Mouse (Mus musculus): Measurements from ENCODE around the gene Vmn2r70.

Vmn2r70 gene

DNA sequence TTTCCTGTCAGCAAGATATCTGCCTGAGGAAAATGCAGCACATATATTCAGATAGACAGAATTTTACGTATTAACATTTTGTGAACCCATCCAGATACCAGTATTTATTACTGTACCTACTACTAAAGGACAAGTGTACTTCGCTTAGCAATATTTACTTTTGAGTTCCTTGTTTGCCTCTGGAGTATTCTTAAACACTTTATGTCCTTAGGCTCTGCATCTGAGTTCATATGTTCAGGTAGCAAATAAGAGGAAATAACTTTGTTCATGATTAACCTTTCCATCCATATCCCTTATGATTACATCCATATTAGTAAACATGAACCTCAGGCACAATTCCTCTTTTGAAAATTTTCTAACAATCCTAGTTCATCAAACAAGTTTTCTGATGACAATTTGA lies at the start of gene Vmn2r70:
Vmn2r70 (minus strand) TSS at position 101 of the 400 bp plus-strand sequence.
- DNase-seq (ENCODE audit: low spot score in 2 of 2): no peak

DNA sequence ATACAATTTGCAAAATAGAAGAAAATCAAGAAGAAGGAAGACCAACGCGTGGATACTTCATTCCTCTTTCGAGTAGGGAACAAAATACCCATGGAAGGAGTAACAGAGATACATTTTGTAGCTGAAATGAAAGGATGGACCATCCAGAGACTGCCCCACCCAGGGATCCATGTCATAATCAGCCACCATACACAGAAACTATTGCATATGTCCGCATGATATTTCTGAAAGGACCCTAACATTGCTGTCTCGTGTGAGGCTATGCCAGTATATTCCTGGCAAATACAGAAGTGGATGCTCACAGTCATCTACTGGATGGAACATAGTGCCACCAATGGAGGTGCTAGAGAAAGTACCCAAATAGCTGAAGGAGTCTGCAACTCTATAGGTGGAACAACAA lies 6.2 kb downstream of the Vmn2r70 start, which contains the start of gene Vmn2r71:
Vmn2r71 (plus strand) TSS at position 301 of the 400 bp plus-strand sequence.
- DNase-seq (ENCODE audit: low spot score in 2 of 2): no peak

DNA sequence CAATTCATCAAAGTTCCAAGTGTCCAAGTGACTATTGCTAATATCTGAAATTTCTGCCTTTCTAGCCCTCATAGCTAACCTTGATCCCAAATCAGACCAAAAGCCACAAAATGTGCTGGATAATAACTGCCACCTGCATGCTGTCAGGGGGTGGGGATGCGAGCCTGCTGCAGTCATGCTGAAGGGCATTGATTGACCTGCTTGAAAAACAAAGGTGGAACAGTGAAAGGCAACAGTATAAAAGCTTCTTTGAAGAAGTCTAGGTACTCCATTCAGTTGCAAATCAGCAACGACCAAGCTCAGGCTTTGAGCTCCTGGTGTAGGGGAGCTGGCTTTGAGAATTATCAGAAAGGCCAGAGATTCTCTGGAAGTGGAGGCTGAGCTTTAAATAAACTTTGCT lies 25.9 kb downstream of the Vmn2r70 start:
- no peak for DNase-seq (ENCODE audit: low spot score in 2 of 2)

DNA sequence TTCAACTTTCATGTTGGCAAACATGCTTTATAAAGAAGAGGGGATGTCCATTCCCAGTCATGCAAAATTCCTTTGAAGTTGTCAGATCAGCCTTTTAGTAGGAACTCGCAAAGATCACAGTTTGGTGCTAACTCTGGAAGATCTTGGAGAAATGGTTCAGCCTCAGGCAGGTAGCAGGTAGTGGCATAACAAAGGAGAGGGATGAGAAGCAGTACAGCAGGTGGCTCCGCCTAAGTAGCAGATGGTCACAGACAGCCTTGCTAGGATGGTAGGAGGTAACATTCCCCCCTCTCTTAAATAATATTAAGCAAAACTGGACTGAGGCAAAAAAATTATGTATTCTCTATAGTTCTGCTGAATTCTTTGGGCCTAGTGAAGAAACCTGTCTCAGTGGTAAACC lies 26.9 kb downstream of the Vmn2r70 start:
- no peak for DNase-seq (ENCODE audit: low spot score in 2 of 2)
